Mouse (Mus musculus) testis, adult 10 weeks (tissue): ENCODE results near the gene Chmp2a. TPM values are rescaled to one million over a fixed set of nuclear protein-coding genes. Genes with fewer than 3 reads are reported as not detected.

Source experiments
- polyA plus RNA-seq: library from polyadenylated mRNA; stranded (reverse); fragments of 350-450 nt; fragmentation: Illumina TruSeq; extraction: RNeasy Lipid Tissue Mini Kit (QIAGEN cat#74804); gene quantifications from one replicate; pipeline ENCODE4 v1.2.3, GENCODE M21; 2014; ENCODE audit warnings: low read depth, low replicate concordance

Chmp2a gene
- 93.6 TPM for polyA plus RNA-seq

GRCm38 (mm10) chr7:13034148-13034977 is at the start of gene Chmp2a:
Gene Chmp2a (minus strand): TSS chr7:13034807.

DNA sequence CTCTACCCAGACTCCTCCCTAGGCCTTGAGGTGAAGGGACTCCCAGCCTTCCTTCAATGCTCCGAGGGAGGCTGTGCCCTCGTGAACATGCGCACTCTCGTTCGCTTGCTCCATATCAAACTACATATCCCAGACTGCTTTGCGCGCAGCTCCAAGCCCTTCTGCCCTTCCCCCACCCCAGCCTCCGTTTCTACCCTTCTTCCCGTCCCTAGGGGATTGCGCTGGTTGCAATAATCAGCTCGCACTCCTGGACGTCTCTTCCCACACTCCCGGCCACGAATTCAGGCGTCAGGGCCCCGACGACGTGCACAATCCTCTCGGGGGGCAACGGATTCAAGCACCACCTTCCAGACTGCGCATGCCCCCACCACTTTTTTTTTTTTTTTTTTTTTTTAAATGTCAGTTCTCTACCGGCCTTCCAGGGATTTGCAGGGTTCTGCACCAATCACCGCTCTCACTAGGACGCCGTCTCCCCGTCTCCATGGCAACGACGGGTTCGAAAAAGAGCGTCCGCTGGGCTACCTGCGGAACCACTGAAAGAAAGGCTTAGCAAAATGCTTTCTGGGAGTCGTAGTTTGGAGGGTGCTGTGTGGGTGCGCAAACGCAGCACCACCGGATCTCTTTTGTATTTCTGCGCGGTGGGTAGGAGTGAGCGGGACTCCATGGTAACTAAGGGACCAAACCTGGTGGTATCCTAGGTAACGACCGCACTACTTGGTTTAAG is 19.8 kb upstream of the Chmp2a start, which contains the start of gene Mzf1:
Gene Mzf1, minus strand, starts transcription at position 478 of the 724 bp plus-strand sequence.

DNA sequence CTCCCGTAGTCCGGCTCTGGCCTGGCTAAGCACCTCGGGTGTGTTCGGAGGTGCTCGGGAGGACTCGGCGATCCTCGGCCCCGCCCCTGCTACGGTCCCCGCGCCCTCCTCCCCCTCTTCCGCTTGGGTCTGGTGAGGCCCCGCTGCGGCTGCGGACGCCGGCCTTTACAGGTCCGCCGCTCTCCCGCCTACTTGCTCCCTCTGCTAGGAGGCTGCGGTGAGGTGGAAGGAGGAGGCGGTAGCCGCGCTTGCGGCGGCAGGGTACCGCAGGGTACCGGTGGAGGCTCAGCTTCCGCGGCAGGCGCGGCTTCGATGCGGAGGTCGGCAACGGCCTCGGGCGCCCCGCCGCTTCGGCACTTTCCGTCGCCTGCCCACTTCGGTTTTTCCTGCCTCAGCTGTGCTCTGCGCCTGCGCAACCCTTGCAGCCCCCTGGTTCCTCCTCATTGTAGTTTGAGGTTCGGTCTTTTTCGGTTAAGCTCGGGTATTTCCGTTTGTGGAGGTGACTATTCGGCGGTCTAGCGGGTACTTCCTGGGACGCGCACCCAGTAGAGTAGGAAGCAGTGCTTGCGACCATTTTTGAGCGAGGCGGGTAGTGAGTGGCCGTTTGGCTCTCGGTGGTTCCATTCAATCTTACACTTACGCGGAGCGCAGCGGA is 3.4 kb upstream of the Chmp2a start, which contains the start of gene Ube2m:
Gene Ube2m, minus strand, starts transcription at position 375 of the 655 bp plus-strand sequence.

GRCm38 (mm10) chr7:13010005-13010908 is 24.4 kb downstream of the Chmp2a start, which contains the start of gene Zbtb45:
Gene Zbtb45 (minus strand): TSS chr7:13010034.

GRCm38 (mm10) chr7:12998851-12999250 is 35.8 kb downstream of the Chmp2a start, which contains the start of gene Trim28:
Gene Trim28 (plus strand): TSS chr7:12999114.

DNA sequence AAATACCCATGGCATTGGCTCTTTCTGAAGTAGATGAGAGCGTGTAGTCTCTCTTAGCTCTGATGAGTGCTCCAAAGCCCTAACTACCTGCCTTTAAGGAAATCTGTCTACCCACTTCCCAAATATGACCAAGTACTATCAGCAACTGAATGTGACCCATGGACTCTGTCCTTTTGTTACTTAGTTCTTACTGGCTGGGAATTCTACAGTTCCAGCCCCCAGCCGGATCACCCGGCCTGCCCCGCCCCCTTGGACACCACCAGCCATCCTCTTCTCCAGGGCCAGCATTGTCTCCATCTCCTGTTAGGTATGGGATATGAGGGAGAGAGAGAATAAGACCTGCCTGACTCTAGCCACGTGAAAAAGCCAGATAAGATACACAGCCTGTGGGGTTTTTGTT is 36.6 kb downstream of the Chmp2a start, which contains the start of gene Slc27a5:
Gene Slc27a5, minus strand, starts transcription at position 140 of the 400 bp plus-strand sequence.

Other genes with a start within 250 kb of the Chmp2a start
- 12.1 TPM for gene Zscan18, start 231.2 kb downstream of the Chmp2a start, polyA plus RNA-seq
- gene Zfp329, start 215.9 kb downstream of the Chmp2a start, polyA plus RNA-seq = 34.9 TPM
- gene Zfp110, start 200.0 kb downstream of the Chmp2a start, polyA plus RNA-seq = 179 TPM
- gene Zfp128, start 153.6 kb downstream of the Chmp2a start, polyA plus RNA-seq = 16.0 TPM
- gene Zscan22, start 137.0 kb downstream of the Chmp2a start, polyA plus RNA-seq = 13.5 TPM
- gene Rps5, start 112.5 kb downstream of the Chmp2a start, polyA plus RNA-seq = 10.1 TPM
- 0.15 TPM for gene Rnf225, start 107.4 kb downstream of the Chmp2a start, polyA plus RNA-seq
- 0.43 TPM for gene Zfp324, start 69.0 kb downstream of the Chmp2a start, polyA plus RNA-seq
- gene Zfp446, start 57.0 kb downstream of the Chmp2a start, polyA plus RNA-seq = 5.4 TPM
- gene Slc27a5, start 36.6 kb downstream of the Chmp2a start, polyA plus RNA-seq = not detected
- gene Trim28, start 35.7 kb downstream of the Chmp2a start, polyA plus RNA-seq = 84.5 TPM
- gene Zbtb45, start 24.8 kb downstream of the Chmp2a start, polyA plus RNA-seq = 0.31 TPM
- gene Ube2m, start 3.5 kb upstream of the Chmp2a start, polyA plus RNA-seq = 123 TPM
- 2.5 TPM for gene Mzf1, start 20.0 kb upstream of the Chmp2a start, polyA plus RNA-seq
- not detected for gene Vmn1r85, start 60.4 kb upstream of the Chmp2a start, polyA plus RNA-seq
- gene Vmn1r86, start 85.1 kb upstream of the Chmp2a start, polyA plus RNA-seq = not detected
- gene Vmn1r87, start 105.3 kb upstream of the Chmp2a start, polyA plus RNA-seq = not detected
- 0.20 TPM for gene Vmn1r88, start 124.8 kb upstream of the Chmp2a start, polyA plus RNA-seq
- gene Vmn1r89, start 178.2 kb upstream of the Chmp2a start, polyA plus RNA-seq = not detected
- gene Lig1, start 242.5 kb upstream of the Chmp2a start, polyA plus RNA-seq = 15.7 TPM
- 3.7 TPM for gene Zswim9, start 243.9 kb upstream of the Chmp2a start, polyA plus RNA-seq